ENCODE assay signal across 28 mouse cellular contexts in the genomic region with DNA sequence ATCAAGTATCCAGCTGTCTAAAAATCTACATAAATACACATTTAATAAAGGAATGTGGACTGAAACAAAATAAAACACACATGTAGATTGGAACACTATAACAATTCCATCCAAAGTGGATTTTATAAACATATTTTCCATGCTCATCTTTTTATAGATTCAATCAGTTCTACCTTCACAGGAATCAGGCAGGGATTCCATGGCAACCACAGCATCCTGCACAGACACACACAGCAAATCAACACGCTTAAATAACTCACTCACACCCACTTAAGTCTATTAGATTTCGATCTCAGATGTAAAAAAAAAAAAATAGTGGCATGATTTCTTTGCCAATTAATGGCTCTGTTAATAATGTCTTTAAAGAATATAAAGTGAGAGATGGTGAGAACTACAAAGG.
DNase-seq lines count a peak whose midpoint lies in the region; ATAC-seq and TF ChIP-seq lines count a peak whose summit lies in the region.
"Had no signal": no experiment of that assay in that cellular context is flagged by ENCODE, and none has a peak within 500 bp of the region (broad histone marks: within the 10 kb centered on the region; RNA-seq: fewer than 3 reads in every experiment).

No protein-coding gene starts in this region.

- H3K4me2 ChIP-seq in midbrain, postnatal 0 days (ENCODE audit: low read depth, low read length, poor library complexity, severe bottlenecking) = no peak overlapping the region
- H3K4me2 ChIP-seq: embryonic facial prominence, embryonic 12.5 days; heart, embryonic 15.5 days; intestine, embryonic 15.5 days; limb, embryonic 13.5 days; liver, embryonic 11.5 days; lung, embryonic 15.5 days; neural tube, embryonic 13.5 days had no signal

- no peak for TF ChIP-seq CTCF in layer of hippocampus, adult 2 months (conservative IDR thresholded peaks at IDR 0.05)
- no peak for TF ChIP-seq CTCF in midbrain, postnatal 0 days (IDR thresholded peaks at IDR 0.05)
- TF ChIP-seq CTCF in thymus, adult 2 months (IDR thresholded peaks at IDR 0.05; ENCODE audit: borderline replicate concordance, control insufficient read depth, extremely low read depth, insufficient read depth, low read length, poor library complexity) = no peak

- H3K9ac ChIP-seq in midbrain, postnatal 0 days (replicated peaks; ENCODE audit: low read length, poor library complexity, severe bottlenecking) = no peak overlapping the region
- H3K9ac ChIP-seq: embryonic facial prominence, embryonic 12.5 days; heart, embryonic 15.5 days; intestine, embryonic 15.5 days; limb, embryonic 13.5 days; lung, embryonic 15.5 days; neural tube, embryonic 13.5 days had no signal

- peak overlapping the region; percentile 66 for H3K27ac ChIP-seq in layer of hippocampus, adult 2 months
- no peak overlapping the region for H3K27ac ChIP-seq in midbrain, postnatal 0 days (ENCODE audit: low read depth, low read length)
- H3K27ac ChIP-seq in thymus, adult 2 months (ENCODE audit: control insufficient read depth, insufficient read depth, low read length) = no peak overlapping the region
- H3K27ac ChIP-seq: embryonic facial prominence, embryonic 12.5 days; heart, embryonic 10.5 days; heart, embryonic 15.5 days; hindbrain, postnatal 0 days; intestine, embryonic 15.5 days; limb, embryonic 13.5 days; lung, embryonic 15.5 days; neural tube, embryonic 13.5 days had no signal

- ATAC-seq in midbrain, postnatal 0 days (ENCODE audit: low FRiP score) = no peak
- ATAC-seq: hindbrain, postnatal 0 days; intestine, embryonic 15.5 days had no signal

- H3K4me3 ChIP-seq in layer of hippocampus, adult 2 months = no peak overlapping the region
- no peak overlapping the region for H3K4me3 ChIP-seq in midbrain, postnatal 0 days (ENCODE audit: low read depth, low read length)
- no peak overlapping the region for H3K4me3 ChIP-seq in thymus, adult 2 months (ENCODE audit: control insufficient read depth, insufficient read depth, low read length)
- H3K4me3 ChIP-seq: embryonic facial prominence, embryonic 12.5 days; heart, embryonic 10.5 days; heart, embryonic 15.5 days; intestine, embryonic 15.5 days; limb, embryonic 13.5 days; lung, embryonic 15.5 days; neural tube, embryonic 13.5 days had no signal

- TF ChIP-seq POLR2A in thymus, adult 2 months (IDR thresholded peaks at IDR 0.05; ENCODE audit: control insufficient read depth, extremely low read depth, insufficient read depth, low read length, poor library complexity) = no peak

- WGBS in midbrain, postnatal 0 days = 49% methylated on average over 2 of the region's 2 CpGs
- WGBS in thymus, adult 2 months = 75% methylated on average over 2 of the region's 2 CpGs

- no peaks in the 10 kb centered on the region for H3K36me3 ChIP-seq in midbrain, postnatal 0 days (ENCODE audit: insufficient read depth, low read length)
- no peaks in the 10 kb centered on the region for H3K36me3 ChIP-seq in thymus, adult 2 months (ENCODE audit: control insufficient read depth, insufficient read depth, low read length)
- H3K36me3 ChIP-seq: embryonic facial prominence, embryonic 12.5 days; heart, embryonic 10.5 days; heart, embryonic 15.5 days; intestine, embryonic 15.5 days; limb, embryonic 13.5 days; lung, embryonic 15.5 days; neural tube, embryonic 13.5 days had no signal

- peak; percentile 5 to 48 for DNase-seq in layer of hippocampus, adult 18-20 months (ENCODE audit: low spot score in 2 of 2)
- DNase-seq in layer of hippocampus, postnatal 10 days (ENCODE audit: low spot score in 2 of 2) = no peak
- peak; percentile 3 for DNase-seq in right cerebral cortex, adult 18-20 months
- no peak for DNase-seq in right cerebral cortex, postnatal 14 days
- DNase-seq in layer of hippocampus, adult 2 months (ENCODE audit: low spot score in 2 of 2) = peak; percentile 15 to 28
- peak; percentile 10 for DNase-seq in midbrain, postnatal 0 days (ENCODE audit: low spot score)
- no peak for DNase-seq in thymus, adult 2 months
- no peak for DNase-seq in lung, postnatal 14 days
- DNase-seq: adrenal gland, postnatal 25 days; B cell, adult 2 months; cerebellum, adult 11 months; embryo, embryonic 11 days; gastrocnemius, postnatal 25 days; heart, adult 11 months; kidney, adult 2 months; kidney, postnatal 36 days; lung, postnatal 36 days; spleen, adult 18-20 months; thymus, postnatal 4 days had no signal

- H3K4me1 ChIP-seq in midbrain, postnatal 0 days (ENCODE audit: insufficient read depth, low read length) = no peaks in the 10 kb centered on the region
- H3K4me1 ChIP-seq in thymus, adult 2 months (replicated peaks; ENCODE audit: control insufficient read depth, insufficient read depth, low read length) = no peaks in the 10 kb centered on the region
- H3K4me1 ChIP-seq: embryonic facial prominence, embryonic 12.5 days; heart, embryonic 10.5 days; heart, embryonic 15.5 days; intestine, embryonic 15.5 days; limb, embryonic 13.5 days; lung, embryonic 15.5 days; neural tube, embryonic 13.5 days had no signal

- no peaks in the 10 kb centered on the region for H3K9me3 ChIP-seq in midbrain, postnatal 0 days (ENCODE audit: low read length)
- H3K9me3 ChIP-seq: embryonic facial prominence, embryonic 12.5 days; heart, embryonic 10.5 days; heart, embryonic 15.5 days; intestine, embryonic 15.5 days; limb, embryonic 13.5 days; lung, embryonic 15.5 days; neural tube, embryonic 13.5 days had no signal

- no peaks in the 10 kb centered on the region for H3K27me3 ChIP-seq in midbrain, postnatal 0 days (ENCODE audit: insufficient read depth, low read length)
- no peaks in the 10 kb centered on the region for H3K27me3 ChIP-seq in thymus, adult 2 months (ENCODE audit: control insufficient read depth, insufficient read depth, low read length)
- H3K27me3 ChIP-seq: embryonic facial prominence, embryonic 12.5 days; heart, embryonic 15.5 days; intestine, embryonic 15.5 days; limb, embryonic 13.5 days; lung, embryonic 15.5 days; neural tube, embryonic 13.5 days had no signal

Comparison
In these comparisons a context has a peak if more than half of its experiments do, and no peak if none do; other contexts are left out.
1. DNase-seq: peak in layer of hippocampus, adult 18-20 months (2 of 2), right cerebral cortex, adult 18-20 months (single experiment), layer of hippocampus, adult 2 months (2 of 2) and midbrain, postnatal 0 days (single experiment); none in layer of hippocampus, postnatal 10 days (0 of 2), right cerebral cortex, postnatal 14 days (single experiment), thymus, adult 2 months (single experiment) and lung, postnatal 14 days (single experiment).